10 mouse cellular contexts compared by ENCODE assay signal in genomic region chr7:35362868-35363267, GRCm38 (mm10). TPM values are rescaled to one million over a fixed set of nuclear protein-coding genes. Genes with fewer than 3 reads are reported as not detected.
A peak's percentile ranks its signal among the peaks of the same experiment; 100 is the strongest.
DNase-seq lines count a peak whose midpoint lies in the region; ATAC-seq and TF ChIP-seq lines count a peak whose summit lies in the region.
"Had no signal": no experiment of that assay in that cellular context is flagged by ENCODE, and none has a peak within 500 bp of the region (broad histone marks: within the 10 kb centered on the region; RNA-seq: fewer than 3 reads in every experiment).

No protein-coding gene starts in this region.

- H3K9me3 ChIP-seq in midbrain, embryonic 11.5 days (ENCODE audit: control insufficient read depth, low read length): no peaks in the 10 kb centered on the region
- no peaks in the 10 kb centered on the region for H3K9me3 ChIP-seq in midbrain, embryonic 16.5 days (replicated peaks; ENCODE audit: control insufficient read depth, low read length, poor library complexity, severe bottlenecking)
- no peaks in the 10 kb centered on the region for H3K9me3 ChIP-seq in intestine, embryonic 16.5 days (ENCODE audit: control insufficient read depth, low read length)
- H3K9me3 ChIP-seq: G1E had no signal

- WGBS in midbrain, embryonic 11.5 days: 85% methylated on average over 5 of the region's 5 CpGs
- 84% methylated on average over 5 of the region's 5 CpGs for WGBS in midbrain, embryonic 16.5 days
- 52% methylated on average over 5 of the region's 5 CpGs for WGBS in intestine, embryonic 16.5 days

- ATAC-seq in midbrain, embryonic 11.5 days (ENCODE audit: low FRiP score): no peak
- ATAC-seq in midbrain, embryonic 16.5 days: no peak
- peak; percentile 75 for ATAC-seq in intestine, embryonic 16.5 days

- intact Hi-C loops in left cerebral cortex, adult 2 months (cut with DNase I): no loop called here

- H3K27me3 ChIP-seq in midbrain, embryonic 11.5 days (ENCODE audit: control insufficient read depth, insufficient read depth, low read length): no peaks in the 10 kb centered on the region
- H3K27me3 ChIP-seq in midbrain, embryonic 16.5 days (ENCODE audit: control insufficient read depth, insufficient read depth, low read depth, low read length): no peaks in the 10 kb centered on the region
- no peaks in the 10 kb centered on the region for H3K27me3 ChIP-seq in intestine, embryonic 16.5 days (replicated peaks; ENCODE audit: control insufficient read depth, insufficient read depth, low read length)
- H3K27me3 ChIP-seq: heart, embryonic 12.5 days had no signal

- no peak overlapping the region for H3K4me2 ChIP-seq in midbrain, embryonic 11.5 days
- no peak overlapping the region for H3K4me2 ChIP-seq in midbrain, embryonic 16.5 days (ENCODE audit: low read length)
- no peak overlapping the region for H3K4me2 ChIP-seq in intestine, embryonic 16.5 days (ENCODE audit: low read depth, low read length)

- peak; percentile 57 for DNase-seq in midbrain, embryonic 11.5 days (ENCODE audit: low spot score, missing footprints)
- DNase-seq in liver: peak; percentile 13
- DNase-seq in left cerebral cortex, adult 2 months (ENCODE audit: extremely low spot score in 1 of 2, low spot score in 2 of 2): no peak
- DNase-seq in adrenal gland, postnatal 25 days: no peak
- DNase-seq in cerebellum, adult 8-10 months: no peak

- H3K9ac ChIP-seq in midbrain, embryonic 11.5 days (ENCODE audit: low read length): no peak overlapping the region
- no peak overlapping the region for H3K9ac ChIP-seq in midbrain, embryonic 16.5 days (ENCODE audit: low read depth, low read length)
- no peak overlapping the region for H3K9ac ChIP-seq in intestine, embryonic 16.5 days (ENCODE audit: low read depth, low read length)
- H3K9ac ChIP-seq: heart, embryonic 12.5 days had no signal

- no peak overlapping the region for H3K27ac ChIP-seq in midbrain, embryonic 11.5 days (ENCODE audit: low read depth, low read length)
- no peak overlapping the region for H3K27ac ChIP-seq in midbrain, embryonic 16.5 days (ENCODE audit: low read length)
- no peak overlapping the region for H3K27ac ChIP-seq in intestine, embryonic 16.5 days (ENCODE audit: low read length)
- H3K27ac ChIP-seq in left cerebral cortex, adult 2 months: no peak overlapping the region

- no peaks in the 10 kb centered on the region for H3K4me1 ChIP-seq in midbrain, embryonic 11.5 days (ENCODE audit: control insufficient read depth, insufficient read depth, low read length)
- no peaks in the 10 kb centered on the region for H3K4me1 ChIP-seq in midbrain, embryonic 16.5 days (ENCODE audit: control insufficient read depth, insufficient read depth, low read length)
- no peaks in the 10 kb centered on the region; the same call in 1 of the 2 replicates for H3K4me1 ChIP-seq in intestine, embryonic 16.5 days (ENCODE audit: control insufficient read depth, insufficient read depth, low read length)

- H3K36me3 ChIP-seq in midbrain, embryonic 11.5 days (ENCODE audit: control insufficient read depth, insufficient read depth, low read length): no peaks in the 10 kb centered on the region
- no peaks in the 10 kb centered on the region for H3K36me3 ChIP-seq in midbrain, embryonic 16.5 days (ENCODE audit: control insufficient read depth, insufficient read depth, low read length)
- H3K36me3 ChIP-seq in intestine, embryonic 16.5 days (ENCODE audit: control insufficient read depth, insufficient read depth, low read length): peaks cover 7% of the 10 kb centered on the region
- H3K36me3 ChIP-seq: G1E had no signal

- TF ChIP-seq CTCF in left cerebral cortex, adult 2 months (IDR thresholded peaks at IDR 0.05): no peak

- H3K4me3 ChIP-seq in midbrain, embryonic 11.5 days (ENCODE audit: low read depth, low read length): no peak overlapping the region
- no peak overlapping the region for H3K4me3 ChIP-seq in midbrain, embryonic 16.5 days (ENCODE audit: low read depth, low read length)
- no peak overlapping the region for H3K4me3 ChIP-seq in intestine, embryonic 16.5 days (ENCODE audit: low read length)
- no peak overlapping the region for H3K4me3 ChIP-seq in left cerebral cortex, adult 2 months
- H3K4me3 ChIP-seq: heart, embryonic 12.5 days; myocyte had no signal

RNA-seq across cellular contexts. Expression of gene Rhpn2, which starts 28.9 kb away (rescaled TPM):
- polyA plus RNA-seq in midbrain, embryonic 11.5 days (2014; fragmentation: Nextera tagmentation; extraction: Ambion mirVana): 1.9 and 2.2 TPM in 2 replicates
- 1.3 and 2.1 TPM in 2 replicates for polyA plus RNA-seq in midbrain, embryonic 16.5 days (2015; fragmentation: Nextera tagmentation; extraction: Ambion mirVana)
- 95.3 and 105 TPM in 2 replicates for polyA plus RNA-seq in intestine, embryonic 16.5 days (2015; fragmentation: Nextera tagmentation; extraction: Ambion mirVana)
- total RNA-seq in left cerebral cortex, adult 2 months (2021): 1 to 10 TPM; 5.8 to 6.2 TPM
- total RNA-seq in adrenal gland, postnatal 25 days (2021): 1.7 and 2.8 TPM in 2 replicates

RNA-seq across cellular contexts. Expression of gene Faap24, which starts 33.8 kb away (rescaled TPM):
- polyA plus RNA-seq in midbrain, embryonic 11.5 days (2014; fragmentation: Nextera tagmentation; extraction: Ambion mirVana): 26.2 and 26.9 TPM in 2 replicates
- polyA plus RNA-seq in midbrain, embryonic 16.5 days (2015; fragmentation: Nextera tagmentation; extraction: Ambion mirVana): 17.7 and 19.4 TPM in 2 replicates
- 21.1 and 22.5 TPM in 2 replicates for polyA plus RNA-seq in intestine, embryonic 16.5 days (2015; fragmentation: Nextera tagmentation; extraction: Ambion mirVana)
- 1 to 10 TPM; 5.4 to 6.8 TPM for total RNA-seq in left cerebral cortex, adult 2 months (2021)
- total RNA-seq in adrenal gland, postnatal 25 days (2021): 8.6 and 11.9 TPM in 2 replicates

RNA-seq across cellular contexts. Expression of gene Cep89, which starts 34.0 kb away (rescaled TPM):
- polyA plus RNA-seq in midbrain, embryonic 11.5 days (2014; fragmentation: Nextera tagmentation; extraction: Ambion mirVana): 42.9 and 46.6 TPM in 2 replicates
- 34.7 and 36.4 TPM in 2 replicates for polyA plus RNA-seq in midbrain, embryonic 16.5 days (2015; fragmentation: Nextera tagmentation; extraction: Ambion mirVana)
- 41.4 and 45.0 TPM in 2 replicates for polyA plus RNA-seq in intestine, embryonic 16.5 days (2015; fragmentation: Nextera tagmentation; extraction: Ambion mirVana)
- 10 to 100 TPM; 18.3 to 25.1 TPM for total RNA-seq in left cerebral cortex, adult 2 months (2021)
- 20.0 and 27.3 TPM in 2 replicates for total RNA-seq in adrenal gland, postnatal 25 days (2021)

RNA-seq across cellular contexts. Expression of gene Gpatch1, which starts 44.6 kb away (rescaled TPM):
- 19.4 and 20.2 TPM in 2 replicates for polyA plus RNA-seq in midbrain, embryonic 11.5 days (2014; fragmentation: Nextera tagmentation; extraction: Ambion mirVana)
- polyA plus RNA-seq in midbrain, embryonic 16.5 days (2015; fragmentation: Nextera tagmentation; extraction: Ambion mirVana): 20.8 and 22.8 TPM in 2 replicates
- polyA plus RNA-seq in intestine, embryonic 16.5 days (2015; fragmentation: Nextera tagmentation; extraction: Ambion mirVana): 14.8 and 15.3 TPM in 2 replicates
- total RNA-seq in left cerebral cortex, adult 2 months (2021): 10 to 100 TPM; 27.3 to 27.7 TPM
- 14.8 and 21.9 TPM in 2 replicates for total RNA-seq in adrenal gland, postnatal 25 days (2021)

Comparison
In these comparisons a context has a peak if more than half of its experiments do, and no peak if none do; other contexts are left out.
1. DNase-seq: peak in midbrain, embryonic 11.5 days (single experiment) and liver (single experiment); none in left cerebral cortex, adult 2 months (0 of 2), adrenal gland, postnatal 25 days (single experiment) and cerebellum, adult 8-10 months (single experiment).
2. RNA of gene Rhpn2, which starts 28.9 kb away (polyA plus RNA-seq): 95.3 to 105 TPM in intestine, embryonic 16.5 days; 1.9 to 2.2 TPM in midbrain, embryonic 11.5 days and 1.3 to 2.1 TPM in midbrain, embryonic 16.5 days; every median in the first group is over 10 times any median in the second.